Mouse (Mus musculus) adrenal gland, adult (tissue): ENCODE measurements around the gene Gm12789.
"Not testable (repeated sequence)": the region's sequence is repeated elsewhere in the genome, so short reads cannot be mapped to it uniquely, and the experiment has no call there.

ENCODE experiments used
- DNase-seq, 2 experiments: peaks; one replicate each; pipeline ENCODE4 v3.0.0; 2022 to 2023; ENCODE audit warnings: low spot score in 1 of 2; ENCODE audit not compliant: inconsistent age in 2 of 2

The Gm12789 gene

GRCm38 (mm10) chr4:101986326-101986725, at the start of gene Gm12789:
TSS of gene Gm12789 (plus strand) at chr4:101986626.
- DNase-seq = not testable (repeated sequence)

- DNase-seq = not testable (repeated sequence)
These were observed 46.3 kb upstream of the Gm12789 start, which contains the start of gene Gm12794 for GRCm38 (mm10) chr4:101940107-101940506. TSS of gene Gm12794 (plus strand) at chr4:101940407.

GRCm38 (mm10) chr4:101980949-101981348, 5.5 kb upstream of the Gm12789 start, which contains the start of gene Gm12790:
TSS of gene Gm12790 (minus strand) at chr4:101981049.
- DNase-seq = not testable (repeated sequence)

GRCm38 (mm10) chr4:101985678-101986077, 748 bp upstream of the Gm12789 start:
- DNase-seq = no peak

- DNase-seq = no peak
These were observed 11.0 kb downstream of the Gm12789 start for GRCm38 (mm10) chr4:101997426-101997825.

GRCm38 (mm10) chr4:101998267-101998922, 12.0 kb downstream of the Gm12789 start:
- peak; percentile 55 to 84 for DNase-seq

GRCm38 (mm10) chr4:102026619-102027018, 40.2 kb downstream of the Gm12789 start:
- DNase-seq = no peak
